Mouse (Mus musculus) intestine, postnatal 0 days (tissue): Measurements from ENCODE around the gene Steap3. TPM values are rescaled to one million over a fixed set of nuclear protein-coding genes. Genes with fewer than 3 reads are reported as not detected.

Source experiments
- ATAC-seq: fragments of 200-750 bp; cut with Nextera tagmentation; 2 replicates; pipeline ENCODE4 v1.8.0; 2017; ENCODE audit warnings: mild to moderate bottlenecking, moderate TSS enrichment, moderate library complexity
- H3K27ac ChIP-seq: fragments of 300-500 bp; sonication (generic); 2 replicates; pipeline ENCODE4 v1.5.1; 2014; ENCODE audit warnings: mild to moderate bottlenecking, low read depth, low read length, moderate library complexity
- H3K27me3 ChIP-seq: fragments of 300-500 bp; sonication (generic); replicated peaks from 2 replicates; pipeline ENCODE4 v1.6.1; 2014; ENCODE audit warnings: low read length, mixed read lengths; ENCODE audit not compliant: control insufficient read depth, insufficient read depth
- H3K36me3 ChIP-seq: fragments of 300-500 bp; sonication (generic); 2 replicates; pipeline ENCODE4 v1.6.1; 2014; ENCODE audit warnings: mild to moderate bottlenecking, moderate library complexity; ENCODE audit not compliant: control insufficient read depth, insufficient read depth
- H3K4me1 ChIP-seq: fragments of 300-500 bp; sonication (generic); replicated peaks from 2 replicates; pipeline ENCODE4 v1.6.1; 2014; ENCODE audit warnings: antibody characterized with exemption, low read length, mixed read lengths; ENCODE audit not compliant: control insufficient read depth, insufficient read depth
- H3K4me2 ChIP-seq: fragments of 300-500 bp; sonication (generic); replicated peaks from 2 replicates; pipeline ENCODE4 v1.6.1; 2014; ENCODE audit warnings: low read depth, mild to moderate bottlenecking, moderate library complexity
- H3K4me3 ChIP-seq: fragments of 300-500 bp; sonication (generic); 2 replicates; pipeline ENCODE4 v1.5.1; 2014; ENCODE audit warnings: low read depth, low read length
- H3K9ac ChIP-seq: fragments of 300-500 bp; sonication (generic); 2 replicates; pipeline ENCODE4 v1.6.1; 2014; ENCODE audit warnings: mild to moderate bottlenecking, low read depth, low read length
- H3K9me3 ChIP-seq: fragments of 300-500 bp; sonication (generic); 2 replicates; pipeline ENCODE4 v1.6.1; 2016; ENCODE audit warnings: mixed run types; ENCODE audit not compliant: control insufficient read depth
- CTCF ChIP-seq: sonication (generic); IDR thresholded peaks from 2 replicates; pipeline ENCODE4 v1.5.1; 2016; ENCODE audit warnings: low read depth, mild to moderate bottlenecking, control low read depth, antibody characterized with exemption, moderate library complexity
- WGBS: fragments of 180-500 bp; shearing (Covaris S2); extraction: QIAGEN DNeasy Blood & Tissue Kit; methylation state at CpG from one replicate; pipeline ENCODE4 v1.1.7; 2014; 5-methylcytosine and 5-hydroxymethylcytosine counted together
- polyA plus RNA-seq: library from polyadenylated mRNA; unstranded; fragments of >200 nt; fragmentation: Nextera tagmentation; extraction: Ambion mirVana; gene quantifications from 2 replicates; pipeline ENCODE4 v1.2.1, GENCODE M21; 2015

Gene Steap3
- polyA plus RNA-seq, 1 experiment from 2014 or later, result 1.0 TPM

DNA sequence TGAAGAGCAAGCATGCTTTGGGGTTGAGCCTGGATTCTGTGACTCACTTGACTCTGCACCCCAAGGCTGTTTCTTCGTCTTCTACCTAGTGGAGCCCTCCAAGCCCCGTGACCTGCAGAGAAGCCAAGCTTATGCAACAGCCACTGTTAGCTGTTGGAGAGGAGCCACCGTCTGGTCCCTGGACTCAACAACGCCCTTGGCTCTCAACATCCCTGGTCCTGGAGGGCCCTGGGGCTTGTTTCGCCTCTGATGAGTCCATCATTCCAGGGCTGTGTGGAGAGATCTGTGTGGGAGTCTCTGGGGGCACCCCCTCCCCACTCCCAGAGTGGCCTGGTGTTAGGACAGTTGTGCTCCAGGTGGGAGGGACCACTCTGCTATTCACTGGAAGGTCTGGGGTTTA lies 24.3 kb downstream of the Steap3 start:
- Histone ChIP-seq H3K27me3 (no peaks in the 10 kb centered on the region), H3K4me3 (no peak overlapping the region), H3K9me3 (no peaks in the 10 kb centered on the region), H3K4me2 (no peak overlapping the region), H3K4me1 (no peaks in the 10 kb centered on the region), H3K9ac (no peak overlapping the region), H3K27ac (no peak overlapping the region), H3K36me3 (no peaks in the 10 kb centered on the region)
- TF ChIP-seq CTCF, result no peak
- WGBS, result 63% methylated on average over 5 of the region's 5 CpGs
- no peak for ATAC-seq

DNA sequence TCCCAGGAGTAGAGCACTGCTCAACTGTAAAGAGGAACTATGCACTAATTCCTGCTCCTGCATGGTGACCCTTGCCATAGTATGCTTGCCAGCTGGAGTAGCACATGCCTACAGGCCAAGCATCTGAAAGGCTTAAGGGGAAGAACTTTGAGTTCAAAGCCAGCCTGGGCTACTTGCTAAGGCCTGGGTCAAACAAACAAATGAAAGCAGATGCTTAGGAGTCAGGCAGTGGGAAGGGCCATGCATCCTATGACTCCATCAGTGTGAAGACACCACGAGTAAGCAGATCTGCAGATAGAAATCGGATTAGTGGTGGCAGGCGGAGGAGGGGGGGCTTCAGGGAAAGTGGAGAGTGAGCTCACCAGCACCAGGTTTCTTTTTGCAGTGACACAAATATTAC lies 25.2 kb downstream of the Steap3 start:
- no peak overlapping the region for H3K4me2 ChIP-seq
- no peaks in the 10 kb centered on the region for H3K27me3 ChIP-seq
- no peak overlapping the region for H3K4me3 ChIP-seq
- no peaks in the 10 kb centered on the region for H3K4me1 ChIP-seq
- H3K9me3 ChIP-seq, result no peaks in the 10 kb centered on the region
- TF ChIP-seq CTCF, result no peak
- WGBS, result 68% methylated on average over 3 of the region's 3 CpGs
- no peak for ATAC-seq
- no peak overlapping the region for H3K9ac ChIP-seq
- no peak overlapping the region for H3K27ac ChIP-seq
- H3K36me3 ChIP-seq, result no peaks in the 10 kb centered on the region

DNA sequence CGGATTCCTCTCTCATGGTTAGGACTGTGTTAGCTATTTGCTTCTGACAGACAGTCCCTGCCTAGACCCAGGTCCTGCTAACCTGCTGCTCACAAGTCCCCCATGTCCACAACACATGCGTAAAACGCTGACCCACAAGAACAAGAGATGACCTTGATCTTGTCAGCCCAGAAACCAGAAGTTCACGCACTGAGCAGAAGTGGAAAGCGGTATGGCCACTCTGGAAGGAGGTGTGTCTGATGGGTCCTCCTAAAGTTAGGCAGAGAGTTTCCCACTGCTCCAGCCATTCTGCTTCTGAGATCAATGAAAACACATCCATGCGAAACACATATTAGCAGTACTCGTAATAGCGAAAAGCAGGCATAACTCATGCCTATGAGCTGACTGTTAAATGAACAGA lies 25.6 kb downstream of the Steap3 start:
- Histone ChIP-seq H3K4me2 (no peak overlapping the region), H3K4me3 (no peak overlapping the region), H3K4me1 (no peaks in the 10 kb centered on the region), H3K27ac (no peak overlapping the region), H3K36me3 (no peaks in the 10 kb centered on the region), H3K9me3 (no peaks in the 10 kb centered on the region), H3K27me3 (no peaks in the 10 kb centered on the region), H3K9ac (no peak overlapping the region)
- no peak for TF ChIP-seq CTCF
- ATAC-seq, result no peak
- WGBS, result 93% methylated on average over 8 of the region's 8 CpGs

DNA sequence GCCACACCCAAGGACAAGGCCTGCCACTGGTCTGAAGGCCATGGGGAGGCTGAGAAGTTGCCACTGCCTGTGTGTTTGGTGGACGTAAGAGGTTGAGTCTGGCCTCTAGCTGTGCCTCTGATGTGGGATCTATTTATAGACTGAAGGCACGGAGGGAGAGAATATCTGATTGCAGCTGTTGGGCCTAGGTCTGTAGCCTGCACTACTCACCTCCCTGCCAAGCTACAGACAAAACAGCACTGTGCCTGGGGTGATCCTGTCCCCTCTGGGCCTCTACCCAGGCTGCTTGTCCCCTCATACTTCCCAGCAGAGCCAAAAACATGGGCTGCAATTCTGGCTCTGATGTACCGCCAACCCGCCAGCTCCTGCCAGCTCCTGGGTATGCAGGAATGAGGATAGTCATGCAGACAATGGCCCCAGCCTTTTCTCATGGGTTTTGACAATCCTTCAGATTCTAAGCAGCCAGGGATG lies 26.8 kb downstream of the Steap3 start:
- WGBS, result 62% methylated on average over 4 of the region's 4 CpGs
- TF ChIP-seq CTCF, result no peak
- H3K27me3 ChIP-seq, result no peaks in the 10 kb centered on the region

DNA sequence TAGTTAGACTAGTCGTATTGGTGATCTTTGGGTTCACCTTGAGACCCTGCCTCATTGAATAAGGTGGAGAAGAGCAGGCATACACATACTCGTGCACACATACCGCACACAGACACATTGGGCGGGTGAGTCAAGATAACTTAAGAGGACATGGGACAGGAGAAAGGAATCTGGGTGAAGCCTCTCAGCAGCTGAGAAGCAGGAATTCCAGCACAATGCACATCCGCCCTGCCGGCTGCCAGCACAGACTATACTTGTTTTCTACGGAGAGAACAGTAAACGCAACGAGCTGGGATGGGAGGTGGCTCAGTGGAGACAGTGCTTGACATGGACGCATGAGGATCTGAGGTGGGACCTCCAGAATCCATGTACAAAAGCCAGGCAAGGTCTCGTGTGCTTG lies 27.9 kb downstream of the Steap3 start:
- WGBS, result 73% methylated on average over 11 of the region's 11 CpGs
- Histone ChIP-seq H3K9me3 (no peaks in the 10 kb centered on the region), H3K27me3 (no peaks in the 10 kb centered on the region), H3K4me2 (no peak overlapping the region), H3K9ac (no peak overlapping the region), H3K27ac (no peak overlapping the region), H3K36me3 (no peaks in the 10 kb centered on the region), H3K4me3 (no peak overlapping the region), H3K4me1 (no peaks in the 10 kb centered on the region)
- TF ChIP-seq CTCF, result no peak
- ATAC-seq, result no peak

More for the DNA sequence above, 26.8 kb downstream of the Steap3 start:
- H3K9ac ChIP-seq, result no peak overlapping the region
- no peak overlapping the region for H3K4me3 ChIP-seq
- H3K4me1 ChIP-seq, result no peaks in the 10 kb centered on the region
- no peak for ATAC-seq
- H3K4me2 ChIP-seq, result no peak overlapping the region
- no peaks in the 10 kb centered on the region for H3K36me3 ChIP-seq
- no peak overlapping the region for H3K27ac ChIP-seq
- H3K9me3 ChIP-seq, result no peaks in the 10 kb centered on the region

DNA sequence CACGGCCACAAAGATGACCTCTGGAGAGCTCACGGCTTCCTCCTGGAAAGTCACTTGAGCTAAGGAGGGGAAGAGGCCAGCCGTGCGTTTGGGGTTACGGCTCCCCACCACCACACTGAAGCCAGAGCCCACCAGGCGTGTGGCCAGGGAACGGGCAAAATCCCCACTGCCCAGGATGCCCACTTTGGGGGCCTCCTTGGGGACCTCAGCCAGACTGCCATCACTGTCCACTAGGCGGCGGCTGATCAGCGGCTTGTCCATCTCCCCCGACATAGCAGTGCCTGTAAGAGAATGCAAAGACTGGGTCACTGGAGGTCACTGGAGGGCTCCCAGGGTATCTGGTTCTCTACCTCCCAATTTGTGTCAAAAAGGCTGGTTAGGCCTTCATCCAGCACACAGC lies 28.5 kb downstream of the Steap3 start:
- H3K9me3 ChIP-seq, result no peaks in the 10 kb centered on the region
- ATAC-seq, result no peak
- peak; percentile 25; the same call in 1 of the 2 replicates for TF ChIP-seq CTCF
- no peaks in the 10 kb centered on the region for H3K27me3 ChIP-seq
- no peaks in the 10 kb centered on the region for H3K36me3 ChIP-seq
- no peak overlapping the region for H3K4me2 ChIP-seq
- H3K9ac ChIP-seq, result no peak overlapping the region
- no peaks in the 10 kb centered on the region for H3K4me1 ChIP-seq
- H3K4me3 ChIP-seq, result no peak overlapping the region
- WGBS, result 74% methylated on average over 11 of the region's 11 CpGs
- H3K27ac ChIP-seq, result no peak overlapping the region

DNA sequence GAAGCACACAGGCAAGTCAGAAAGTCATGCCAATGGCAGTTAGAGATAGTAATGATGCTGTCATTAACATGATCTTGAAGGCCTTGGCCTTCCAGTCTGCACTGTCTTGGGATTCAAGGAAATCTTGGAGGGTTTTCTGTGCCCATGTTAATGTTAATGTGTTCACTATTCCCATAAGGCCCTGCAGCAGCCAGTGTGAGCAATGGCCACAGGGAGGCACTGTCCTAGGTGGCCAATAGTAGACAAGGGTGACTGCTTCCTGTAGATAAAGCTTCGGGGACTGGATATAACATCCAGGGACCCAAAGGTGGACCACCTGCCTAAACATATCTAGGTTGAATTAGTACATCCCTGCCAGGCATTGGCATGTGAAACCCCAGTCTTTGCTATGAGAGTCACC lies 35.4 kb downstream of the Steap3 start:
- WGBS, result 85% methylated on average over 1 of the region's 1 CpGs
- no peaks in the 10 kb centered on the region for H3K36me3 ChIP-seq
- no peak overlapping the region for H3K4me3 ChIP-seq
- H3K9me3 ChIP-seq, result no peaks in the 10 kb centered on the region
- TF ChIP-seq CTCF, result no peak
- no peaks in the 10 kb centered on the region for H3K4me1 ChIP-seq
- H3K27me3 ChIP-seq, result no peaks in the 10 kb centered on the region
- H3K27ac ChIP-seq, result no peak overlapping the region
- no peak for ATAC-seq
- no peak overlapping the region for H3K4me2 ChIP-seq
- H3K9ac ChIP-seq, result no peak overlapping the region
